Mouse (Mus musculus) layer of hippocampus, postnatal 25 days (tissue): Measurements from ENCODE around the gene Spsb3. TPM values are rescaled to one million over a fixed set of nuclear protein-coding genes. Genes with fewer than 3 reads are reported as not detected.
A peak's percentile ranks its signal among the peaks of the same experiment; 100 is the strongest.

Experiments
- DNase-seq, 2 experiments: peaks; one replicate each; pipeline ENCODE4 v3.0.0; 2022; ENCODE audit warnings: mixed read lengths in 2 of 2, low spot score in 1 of 2; ENCODE audit errors: extremely low spot score in 1 of 2
- total RNA-seq, 2 experiments: library from RNA; stranded (reverse); gene quantifications; 2 replicates each; pipeline ENCODE4 v1.2.3; 2021

The Spsb3 gene
- 10 to 100 TPM; 41.5 to 48.9 TPM for total RNA-seq

- peak; percentile 93 for DNase-seq
Measured at GRCm38 (mm10) chr17:24886134-24886931, at the start of gene Spsb3, which contains the start of gene Nubp2. Spsb3 (plus strand) TSS chr17:24886643. Nubp2 (minus strand) TSS chr17:24886349.

GRCm38 (mm10) chr17:24839842-24840241 lies 46.6 kb upstream of the Spsb3 start, which contains the start of gene Hagh:
Hagh (plus strand) TSS chr17:24840143.
- DNase-seq = no peak

GRCm38 (mm10) chr17:24840341-24840740 lies 46.1 kb upstream of the Spsb3 start:
- DNase-seq = no peak

DNA sequence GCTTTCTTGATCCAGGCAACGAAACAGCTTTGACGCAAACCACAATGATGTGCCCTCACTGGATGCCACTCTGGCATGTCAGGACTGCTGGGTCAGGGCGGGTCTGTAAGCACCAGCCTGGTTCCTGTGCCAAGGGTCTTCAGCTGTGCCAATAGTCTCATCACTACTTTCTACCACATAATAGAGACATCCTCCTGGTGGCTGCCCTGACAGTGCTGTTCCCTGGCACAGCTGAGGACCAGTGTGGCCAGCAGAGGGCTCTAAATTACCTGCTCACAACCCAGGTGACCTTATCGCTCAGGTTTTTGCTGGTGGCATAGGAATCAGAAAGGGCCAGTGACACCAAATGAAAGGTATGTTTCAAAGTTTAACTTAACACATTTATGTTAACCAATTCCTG lies 45.3 kb upstream of the Spsb3 start:
- no peak for DNase-seq

GRCm38 (mm10) chr17:24842631-24843030 lies 43.8 kb upstream of the Spsb3 start:
- DNase-seq = no peak

GRCm38 (mm10) chr17:24844525-24844924 lies 41.9 kb upstream of the Spsb3 start:
- DNase-seq = no peak

GRCm38 (mm10) chr17:24847386-24847785 lies 39.1 kb upstream of the Spsb3 start:
- no peak for DNase-seq

- DNase-seq = no peak
Measured at GRCm38 (mm10) chr17:24848600-24849031, 37.8 kb upstream of the Spsb3 start.

DNA sequence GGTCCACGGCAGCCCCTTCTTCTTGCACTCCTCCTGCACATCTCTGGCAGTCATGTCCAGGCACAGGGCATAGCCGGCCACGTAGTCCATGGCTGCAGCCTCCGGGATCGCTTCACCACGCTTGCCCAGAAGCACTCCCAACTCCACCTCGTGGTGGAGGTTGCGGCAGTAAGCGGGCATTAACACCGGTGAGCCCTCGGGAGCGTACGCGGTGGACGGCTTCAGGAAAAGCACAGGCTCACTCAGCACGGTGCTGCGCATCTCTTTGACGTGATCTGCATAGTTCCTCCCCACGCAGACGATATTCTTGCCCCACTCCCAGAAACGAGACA lies 36.7 kb upstream of the Spsb3 start:
- no peak for DNase-seq

GRCm38 (mm10) chr17:24850065-24850772 lies 36.2 kb upstream of the Spsb3 start, which contains the start of gene Fahd1:
Fahd1 (minus strand) TSS chr17:24850364.
- peak; percentile 75 to 96 for DNase-seq

DNA sequence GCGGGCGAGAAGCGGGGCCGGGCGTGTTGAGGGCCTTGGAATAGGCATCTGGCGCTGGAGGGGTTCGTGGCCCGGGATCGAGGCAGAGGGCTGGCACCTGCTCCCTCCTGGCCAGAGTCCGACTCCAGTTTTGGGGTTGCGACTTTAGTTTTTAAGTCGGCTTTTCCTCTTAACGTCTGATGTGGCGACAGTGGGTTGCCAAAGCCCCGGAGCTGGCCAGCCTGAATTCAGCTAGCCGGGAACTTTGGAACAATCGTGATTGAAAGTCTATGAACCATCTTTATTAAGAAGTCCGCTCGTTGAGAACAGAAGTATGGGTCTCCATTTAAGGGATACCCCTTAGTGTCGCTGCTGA lies 35.7 kb upstream of the Spsb3 start:
- no peak for DNase-seq

DNA sequence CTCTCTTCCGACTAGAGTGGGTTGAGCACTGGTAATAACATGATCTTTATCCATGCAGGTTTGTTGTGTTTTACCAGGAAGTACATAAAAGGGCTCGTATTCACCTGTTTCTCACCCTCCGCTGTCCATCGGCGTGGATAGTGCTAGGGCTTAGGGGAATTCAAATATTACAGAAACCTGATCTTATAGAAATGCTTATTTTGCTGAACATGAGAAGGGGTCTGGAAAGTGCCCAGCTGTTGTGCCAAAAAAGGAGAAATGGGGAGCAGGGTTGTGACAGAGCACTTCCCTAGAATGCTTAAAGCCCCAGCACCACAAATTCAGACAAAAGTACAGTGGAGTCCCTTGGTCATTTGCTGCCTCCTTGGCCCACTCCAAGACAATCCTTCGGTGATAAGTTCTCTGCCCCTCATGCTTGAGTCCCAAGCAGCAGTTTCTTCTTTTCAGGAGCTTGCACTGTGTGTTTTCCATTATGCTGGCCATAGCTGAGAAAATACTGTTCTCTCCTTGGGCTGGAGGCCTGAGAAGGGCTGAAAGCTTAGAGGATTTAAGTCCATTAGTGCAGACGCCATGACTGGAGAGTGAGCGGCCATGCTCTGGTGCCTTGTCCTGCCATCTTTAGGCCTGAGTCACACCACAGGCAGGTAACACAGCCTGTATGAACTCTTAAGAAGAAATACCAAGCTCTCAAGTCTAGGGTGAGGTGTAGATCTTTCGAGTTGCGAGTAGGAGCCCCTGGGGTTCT lies 34.9 kb upstream of the Spsb3 start:
- DNase-seq = no peak

- DNase-seq = no peak
Measured at GRCm38 (mm10) chr17:24855838-24856464, 30.5 kb upstream of the Spsb3 start.

- no peak for DNase-seq
Measured at GRCm38 (mm10) chr17:24856589-24856988, 29.9 kb upstream of the Spsb3 start.

DNA sequence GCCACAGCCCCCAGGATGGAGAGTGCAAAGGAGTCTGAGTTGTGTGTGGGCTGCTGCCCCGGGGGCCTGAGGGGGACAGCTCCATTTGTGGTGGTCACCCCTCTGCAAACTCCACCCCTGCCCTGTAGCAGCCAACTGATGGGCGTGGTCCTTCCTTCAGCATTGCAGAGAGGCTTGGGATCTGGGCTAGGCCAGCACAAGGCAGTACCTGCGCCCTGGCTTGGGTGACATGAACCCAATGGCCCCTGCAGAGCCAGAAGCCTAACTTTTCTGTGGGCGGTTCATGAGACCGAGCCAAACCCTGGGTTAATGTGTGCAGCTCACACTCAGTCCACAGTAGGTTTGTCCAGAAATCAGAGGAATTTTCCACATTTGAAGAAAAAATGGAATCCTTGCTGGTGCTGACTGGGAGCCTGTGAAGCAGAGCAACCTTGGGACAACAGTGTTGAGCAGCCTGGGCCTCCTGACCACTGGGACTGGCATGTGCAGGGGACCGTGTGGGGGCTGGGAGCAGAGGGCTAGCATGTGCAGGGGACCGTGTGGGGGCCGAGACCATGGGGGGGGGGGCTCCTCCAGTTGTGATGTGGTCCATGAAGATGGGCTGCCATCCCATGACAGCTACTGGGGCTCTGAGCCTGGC lies 28.5 kb upstream of the Spsb3 start:
- no peak for DNase-seq

- peak in 1 of 2 experiments; percentile 26 for DNase-seq
Measured at GRCm38 (mm10) chr17:24858967-24859366, 27.5 kb upstream of the Spsb3 start.

DNA sequence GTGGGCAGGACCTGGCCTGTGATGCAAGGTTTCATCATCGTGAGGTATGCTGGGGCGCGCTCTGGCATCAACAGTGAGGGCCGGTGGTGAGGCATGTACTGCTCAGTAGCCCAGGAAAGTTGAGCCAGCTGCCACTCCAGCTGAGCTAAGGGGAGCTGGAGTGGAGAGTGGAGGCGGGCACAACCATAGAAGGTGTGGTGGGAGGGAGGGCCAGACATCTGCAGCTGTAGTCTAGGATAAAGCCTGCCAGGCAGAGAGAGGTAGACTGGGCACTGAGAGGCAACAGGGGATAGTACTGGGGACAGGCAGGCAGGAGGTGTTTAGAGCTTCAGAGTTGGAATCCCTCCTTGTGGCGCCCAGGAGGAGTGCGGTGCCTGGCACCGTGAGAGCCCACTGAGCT lies 26.4 kb upstream of the Spsb3 start:
- no peak for DNase-seq

DNA sequence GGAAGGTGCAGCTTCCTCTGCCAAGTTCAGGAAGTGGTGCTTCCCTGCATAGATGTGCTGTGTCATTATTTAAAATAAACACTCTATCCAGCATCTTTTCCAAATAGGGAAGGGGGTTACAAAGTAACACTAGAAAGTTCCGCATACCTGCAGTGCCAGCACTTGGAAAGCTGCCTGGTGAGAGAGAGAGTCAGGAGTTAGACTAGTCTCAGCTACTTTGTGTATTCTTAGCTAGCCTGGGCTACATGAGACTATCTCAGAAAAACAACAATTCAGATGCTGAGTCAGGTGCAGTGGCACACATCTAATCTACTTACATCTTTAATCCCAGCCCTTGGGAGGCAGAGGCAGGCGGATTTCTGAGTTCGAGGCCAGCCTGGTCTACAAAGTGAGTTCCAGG lies 24.7 kb upstream of the Spsb3 start:
- DNase-seq = no peak

DNA sequence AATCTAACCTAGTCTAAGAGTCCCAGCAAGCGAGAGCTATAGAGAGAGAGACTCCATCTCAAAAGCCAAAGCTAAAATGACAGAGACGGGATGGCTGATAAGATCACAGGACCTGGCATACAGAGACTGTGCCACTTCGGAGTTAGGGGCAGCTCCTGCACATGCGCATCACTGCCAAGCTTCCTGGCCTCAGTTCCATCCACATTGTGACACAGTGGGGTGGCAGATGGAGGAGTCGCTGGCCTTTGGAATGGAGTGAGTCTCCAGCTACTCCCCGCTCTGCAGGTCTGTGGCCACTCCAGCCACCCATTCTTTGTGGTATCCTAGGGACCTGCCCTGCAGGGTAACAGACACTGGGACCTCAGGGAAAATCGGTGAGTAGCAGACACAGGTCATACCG lies 20.7 kb upstream of the Spsb3 start, which contains the start of gene Igfals:
Igfals (plus strand) TSS at position 222 of the 400 bp plus-strand sequence.
- DNase-seq = no peak

DNA sequence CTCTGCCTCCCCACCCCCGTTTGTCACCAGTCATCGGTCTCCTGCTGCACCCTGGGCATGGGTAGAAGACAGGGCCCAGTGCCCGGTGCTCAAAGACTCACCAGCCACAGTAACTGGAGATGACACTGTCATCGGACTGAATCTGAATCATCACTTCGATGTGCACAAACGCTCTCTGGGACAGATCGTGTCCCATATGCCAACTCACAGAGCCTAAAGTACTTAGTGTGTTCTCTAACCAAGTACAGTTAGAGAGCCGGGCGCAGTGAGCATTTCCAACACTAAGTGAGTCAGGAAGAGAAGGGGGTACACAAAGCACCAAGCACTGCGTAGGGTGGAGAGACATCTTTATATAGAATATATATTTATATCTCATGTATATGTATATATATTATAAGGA lies 18.5 kb upstream of the Spsb3 start:
- DNase-seq = no peak
